Mouse (Mus musculus) layer of hippocampus, postnatal 36 days (tissue): ENCODE data around the gene Plod2. TPM values are rescaled to one million over a fixed set of nuclear protein-coding genes. Genes with fewer than 3 reads are reported as not detected.

Experiments used
- DNase-seq, 2 experiments: peaks; one replicate each; pipeline ENCODE4 v3.0.0; 2022
- total RNA-seq, 2 experiments: library from RNA; stranded (reverse); gene quantifications; 2 replicates each; pipeline ENCODE4 v1.2.3; 2021

The Plod2 gene
- total RNA-seq, result 1 to 10 TPM; 7.2 to 8.6 TPM

- peak; percentile 34 to 36 for DNase-seq
Observed at GRCm38 (mm10) chr9:92541977-92542561, at the start of gene Plod2. Gene Plod2 (plus strand): TSS chr9:92542223.

- DNase-seq, result peak; percentile 74 to 85
Observed at GRCm38 (mm10) chr9:92499710-92500410, 42.2 kb upstream of the Plod2 start.

GRCm38 (mm10) chr9:92504256-92504655, 37.8 kb upstream of the Plod2 start:
- DNase-seq, result no peak

DNA sequence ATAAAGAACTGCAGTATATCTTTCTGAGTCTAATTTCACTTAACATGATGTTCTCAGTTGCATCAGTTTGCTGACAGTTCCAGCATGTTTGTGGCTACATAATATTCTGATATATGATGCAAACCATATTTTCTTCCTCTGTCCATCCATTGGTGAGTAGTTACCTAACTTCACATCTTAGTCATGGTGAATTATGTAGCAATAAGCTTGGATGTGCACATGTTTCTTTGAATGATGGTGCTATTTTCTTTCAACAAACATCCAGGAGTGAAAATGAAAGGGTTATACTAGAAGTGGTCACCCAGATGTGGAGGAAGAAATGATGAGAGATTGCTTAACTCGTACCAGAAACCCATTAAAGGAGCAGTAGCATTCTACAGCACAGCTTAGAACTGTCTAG, 37.1 kb upstream of the Plod2 start:
- no peak for DNase-seq

DNA sequence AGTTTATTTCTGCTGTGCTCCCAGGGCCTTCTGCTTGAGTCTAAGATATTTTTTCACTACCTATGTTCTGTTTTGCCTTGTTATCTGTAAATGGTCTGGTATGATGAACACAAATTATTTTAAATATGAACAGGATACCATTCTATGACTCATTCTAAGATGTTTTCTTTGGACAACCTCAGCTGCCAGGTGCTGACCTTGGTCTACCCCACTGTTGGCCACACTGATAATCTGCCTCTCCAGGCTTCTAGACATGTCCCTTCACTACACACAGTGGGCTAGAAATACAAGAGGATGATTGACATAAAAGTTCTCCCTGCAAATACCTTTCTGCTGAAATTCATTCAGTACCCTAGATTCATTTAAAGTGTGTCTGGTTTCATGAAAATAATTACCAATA, 30.3 kb upstream of the Plod2 start:
- DNase-seq, result no peak

DNA sequence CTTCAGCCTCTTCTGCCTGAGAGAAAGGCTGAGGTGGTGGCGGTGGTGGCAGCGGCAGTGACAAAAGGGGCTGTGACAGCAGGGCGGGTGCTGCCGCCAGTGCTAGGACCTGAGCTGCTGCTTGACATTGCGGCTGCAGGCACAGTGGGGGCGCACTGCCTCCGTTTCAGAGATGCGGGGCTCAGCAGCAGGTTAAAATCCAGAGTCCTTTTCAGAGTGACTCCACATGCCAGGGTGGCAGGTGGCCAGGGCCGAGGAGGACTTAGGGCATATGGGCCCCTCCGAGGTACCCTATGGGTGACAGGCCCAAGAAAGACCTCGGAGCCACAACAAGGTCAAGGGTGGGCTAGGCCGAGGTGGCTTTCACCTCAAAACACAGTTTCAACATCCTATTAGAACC, 25.0 kb upstream of the Plod2 start:
- no peak for DNase-seq

GRCm38 (mm10) chr9:92520751-92521150, 21.3 kb upstream of the Plod2 start:
- no peak for DNase-seq

DNA sequence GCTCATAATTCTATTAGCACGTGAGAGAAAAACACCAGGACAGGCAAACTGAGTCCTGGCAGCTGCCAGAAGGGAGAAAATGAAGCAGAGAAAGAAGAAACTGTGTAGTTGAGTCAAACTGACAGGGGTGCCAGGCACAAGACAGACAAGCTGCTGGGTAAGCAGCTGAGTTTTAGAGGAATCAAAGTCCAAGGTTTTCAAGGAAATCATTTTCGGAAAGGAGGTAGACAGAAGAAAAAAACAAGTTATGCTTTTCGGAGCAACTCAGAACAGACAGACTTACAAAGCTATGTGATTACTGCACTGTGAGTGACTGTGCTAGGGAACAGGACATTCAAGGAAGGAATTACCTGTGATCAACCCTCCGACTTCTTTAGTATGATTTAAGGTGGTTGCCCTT, 17.5 kb upstream of the Plod2 start:
- no peak for DNase-seq

DNA sequence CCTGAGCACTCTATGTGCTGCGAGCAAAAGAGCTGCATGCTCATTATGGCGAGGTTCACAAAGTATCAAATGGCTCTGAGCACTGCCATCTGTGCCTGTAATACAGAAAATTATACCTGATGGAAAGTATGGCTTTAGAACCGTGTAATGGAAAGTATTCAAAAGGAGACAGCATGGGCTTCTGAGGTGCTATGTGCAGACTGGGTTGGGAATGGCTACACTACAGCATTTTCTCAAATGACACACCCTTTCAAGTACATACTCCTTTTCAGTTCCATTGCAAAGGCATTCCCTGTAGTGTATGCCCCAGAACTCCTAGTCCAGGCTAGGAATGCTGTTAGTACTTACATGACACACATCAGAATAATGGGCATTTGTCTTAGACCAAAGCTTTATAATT, 12.0 kb upstream of the Plod2 start:
- no peak for DNase-seq

GRCm38 (mm10) chr9:92537735-92538134, 4.3 kb upstream of the Plod2 start:
- DNase-seq, result no peak

GRCm38 (mm10) chr9:92538216-92538615, 3.8 kb upstream of the Plod2 start:
- no peak for DNase-seq

GRCm38 (mm10) chr9:92542591-92543416, 781 bp downstream of the Plod2 start:
- DNase-seq, result peak in 1 of 2 experiments; percentile 23

DNA sequence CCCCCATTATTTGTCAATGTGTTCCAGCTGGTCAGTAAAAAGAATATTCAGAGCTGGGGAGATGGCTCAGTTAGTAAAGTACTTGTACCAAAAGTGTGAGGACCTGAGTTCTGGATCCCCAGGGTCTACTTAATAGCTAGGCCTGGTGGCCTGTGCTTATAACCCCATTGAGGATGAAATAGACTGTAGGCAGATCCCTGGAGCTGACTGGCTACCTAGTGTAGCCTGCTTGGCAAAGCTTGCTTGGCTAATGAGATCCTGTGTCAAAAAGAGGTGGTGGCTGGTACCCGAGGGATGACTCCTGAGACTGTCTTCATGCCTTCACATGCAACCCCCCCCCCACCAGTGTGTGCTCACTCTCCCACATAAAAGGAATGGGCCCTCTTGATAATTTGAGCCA, 2.1 kb downstream of the Plod2 start:
- DNase-seq, result no peak

DNA sequence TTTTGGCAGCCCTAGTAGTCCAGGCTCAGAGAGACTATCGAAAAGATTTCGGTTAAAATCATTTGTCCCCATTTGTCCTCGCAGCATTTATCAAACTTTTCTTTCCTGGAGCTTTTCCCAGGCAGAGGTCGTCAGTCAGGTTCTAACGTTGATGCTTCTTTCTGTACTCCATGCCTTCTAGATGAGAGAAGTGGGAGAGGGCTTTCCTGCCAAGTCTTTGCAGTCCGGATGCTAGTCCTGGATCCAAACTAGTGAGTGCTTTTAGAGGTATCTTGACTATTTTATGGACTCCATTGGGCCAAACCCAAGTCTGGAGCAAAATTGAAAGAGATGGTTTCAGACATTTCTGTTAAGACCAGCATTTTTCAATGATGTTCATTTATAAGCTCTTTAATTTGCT, 3.0 kb downstream of the Plod2 start:
- no peak for DNase-seq

- DNase-seq, result no peak
Observed at GRCm38 (mm10) chr9:92546446-92546845, 4.4 kb downstream of the Plod2 start.

GRCm38 (mm10) chr9:92547106-92547505, 5.1 kb downstream of the Plod2 start:
- DNase-seq, result no peak

- no peak for DNase-seq
Observed at GRCm38 (mm10) chr9:92547821-92548220, 5.8 kb downstream of the Plod2 start.

DNA sequence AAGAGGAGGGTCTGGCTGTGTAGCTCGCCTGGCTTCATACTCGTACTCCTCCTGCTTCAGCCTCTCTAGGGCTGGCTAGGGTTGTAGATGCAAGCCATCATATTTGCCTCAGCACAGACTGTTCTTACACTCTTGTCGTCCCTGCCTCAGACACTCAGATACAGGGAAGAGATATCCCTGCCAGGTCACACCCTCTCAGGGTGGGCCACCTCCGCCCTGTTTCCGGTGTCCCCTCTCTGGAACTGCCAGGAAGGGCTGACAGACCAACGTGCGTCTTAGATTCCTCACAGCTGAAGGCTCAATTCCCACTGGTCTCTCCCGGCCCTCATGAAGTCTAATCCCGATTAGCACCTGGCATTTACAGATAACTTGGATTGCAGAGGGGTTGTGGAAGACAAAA, 6.6 kb downstream of the Plod2 start:
- no peak for DNase-seq

DNA sequence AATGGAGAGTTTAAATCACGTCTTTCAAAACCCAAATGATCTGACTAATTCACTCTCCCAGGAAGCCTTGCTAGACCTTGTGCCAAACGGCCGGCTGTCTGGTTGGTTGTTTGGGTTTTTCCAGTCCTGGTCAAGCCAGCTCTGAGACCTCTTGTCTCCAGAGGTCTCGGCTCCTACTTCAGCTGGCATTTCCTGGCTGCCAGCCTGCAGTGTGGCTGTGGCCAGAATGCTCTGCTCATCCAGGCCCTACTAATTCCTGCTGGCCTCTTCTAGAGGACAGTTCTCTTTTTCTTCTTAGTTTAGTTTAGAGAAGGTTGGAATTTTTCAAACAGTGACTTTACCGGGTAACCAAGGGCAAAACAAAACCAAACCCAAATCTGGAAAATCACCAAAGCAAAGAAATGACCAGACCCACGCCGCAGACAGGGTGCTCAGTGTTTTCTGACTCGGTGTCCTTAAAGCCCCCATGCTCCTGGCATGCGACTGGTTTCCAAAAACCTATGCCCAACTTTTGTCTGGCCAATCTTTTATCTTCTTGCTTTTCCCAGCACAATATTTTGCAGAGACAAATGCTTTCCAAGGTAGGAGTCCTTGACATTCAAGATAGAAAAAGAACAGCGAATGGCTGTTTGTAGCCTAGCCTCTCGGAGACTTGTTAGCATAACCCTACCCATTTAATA, 7.9 kb downstream of the Plod2 start:
- DNase-seq, result peak in 1 of 2 experiments; percentile 20

GRCm38 (mm10) chr9:92550981-92551380, 9.0 kb downstream of the Plod2 start:
- no peak for DNase-seq

DNA sequence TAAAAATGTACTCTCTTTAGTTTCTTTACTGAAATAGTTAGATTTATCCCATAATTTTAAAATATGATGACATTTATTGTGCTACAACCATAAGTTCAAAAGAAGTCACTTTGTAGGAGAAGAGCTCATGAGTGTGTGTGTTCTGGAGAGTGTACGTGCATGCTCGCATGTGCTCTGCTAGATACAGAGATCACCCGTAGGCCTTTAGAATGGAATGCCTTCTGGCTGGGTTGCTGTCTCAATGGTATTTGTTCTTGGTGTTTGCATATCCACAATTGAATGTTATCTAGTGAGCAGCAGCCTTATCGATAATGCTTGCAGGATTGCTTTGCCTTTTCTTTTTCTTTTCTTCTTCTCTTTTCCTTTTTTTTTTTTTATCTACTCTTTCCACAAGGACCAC, 9.6 kb downstream of the Plod2 start:
- DNase-seq, result no peak

DNA sequence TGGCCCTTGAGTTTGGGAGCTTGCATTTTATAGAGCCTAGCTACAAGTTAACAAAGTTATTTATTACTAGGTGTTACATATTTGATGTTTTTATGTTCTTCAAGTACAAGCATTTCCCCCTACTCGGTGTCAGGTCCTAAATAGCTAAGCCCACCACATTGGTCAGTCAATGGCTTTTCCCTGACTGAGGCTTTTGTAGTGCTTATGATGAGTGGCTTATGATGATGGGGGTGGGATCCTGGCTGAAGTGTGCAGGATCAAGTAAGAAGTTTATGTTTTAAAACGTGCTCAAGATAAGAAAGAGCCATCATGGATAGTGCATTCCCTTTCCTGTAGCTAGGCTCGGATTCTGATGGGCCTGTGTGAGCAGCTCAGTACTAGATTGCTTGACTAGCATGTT, 10.7 kb downstream of the Plod2 start:
- no peak for DNase-seq
